Mouse (Mus musculus) testis, adult 2 months (tissue): Measurements from ENCODE around the gene Fbxl16. TPM values are rescaled to one million over a fixed set of nuclear protein-coding genes. Genes with fewer than 3 reads are reported as not detected.
A peak's percentile ranks its signal among the peaks of the same experiment; 100 is the strongest.
"Not testable (repeated sequence)": the region's sequence is repeated elsewhere in the genome, so short reads cannot be mapped to it uniquely, and the experiment has no call there.

Experiments
- H3K27ac ChIP-seq: fragments of 200-500 bp; 2 replicates; pipeline ENCODE4 v1.5.1; 2012; ENCODE audit warnings: low read depth, low read length; ENCODE audit not compliant: control insufficient read depth, insufficient read depth
- H3K27me3 ChIP-seq: fragments of 200-500 bp; 2 replicates; pipeline ENCODE4 v1.6.1; 2012; ENCODE audit warnings: mild to moderate bottlenecking, low read length, moderate library complexity; ENCODE audit not compliant: control insufficient read depth, insufficient read depth
- H3K36me3 ChIP-seq: fragments of 200-500 bp; 2 replicates; pipeline ENCODE4 v1.6.1; 2012; ENCODE audit warnings: mild to moderate bottlenecking, low read length; ENCODE audit not compliant: control insufficient read depth, insufficient read depth
- H3K4me1 ChIP-seq: fragments of 200-500 bp; 2 replicates; pipeline ENCODE4 v1.6.1; 2012; ENCODE audit warnings: low read length; ENCODE audit not compliant: control insufficient read depth, insufficient read depth
- H3K4me3 ChIP-seq: fragments of 200-500 bp; 2 replicates; pipeline ENCODE4 v1.5.1; 2012; ENCODE audit warnings: low read depth, mild to moderate bottlenecking, low read length, moderate library complexity, mixed read lengths; ENCODE audit not compliant: control insufficient read depth
- CTCF ChIP-seq: fragments of 200-500 bp; IDR thresholded peaks from 2 replicates; pipeline ENCODE4 v1.5.1; 2012; ENCODE audit warnings: low read depth, mild to moderate bottlenecking, inconsistent platforms, low read length, moderate library complexity; ENCODE audit not compliant: control insufficient read depth, insufficient read depth, insufficient replicate concordance
- POLR2A ChIP-seq: fragments of 200-500 bp; IDR thresholded peaks from 2 replicates; pipeline ENCODE4 v1.6.1; 2012; ENCODE audit warnings: low read depth, mild to moderate bottlenecking, inconsistent platforms, low read length, moderate library complexity; ENCODE audit not compliant: control insufficient read depth
- polyA plus RNA-seq: library from polyadenylated mRNA; depleted of rRNA; stranded (reverse); fragments of >200 nt; gene quantifications from 2 replicates; pipeline ENCODE4 v1.2.3, GENCODE M21; 2012

The Fbxl16 gene
- polyA plus RNA-seq, 1 experiment: 7.1 TPM

DNA sequence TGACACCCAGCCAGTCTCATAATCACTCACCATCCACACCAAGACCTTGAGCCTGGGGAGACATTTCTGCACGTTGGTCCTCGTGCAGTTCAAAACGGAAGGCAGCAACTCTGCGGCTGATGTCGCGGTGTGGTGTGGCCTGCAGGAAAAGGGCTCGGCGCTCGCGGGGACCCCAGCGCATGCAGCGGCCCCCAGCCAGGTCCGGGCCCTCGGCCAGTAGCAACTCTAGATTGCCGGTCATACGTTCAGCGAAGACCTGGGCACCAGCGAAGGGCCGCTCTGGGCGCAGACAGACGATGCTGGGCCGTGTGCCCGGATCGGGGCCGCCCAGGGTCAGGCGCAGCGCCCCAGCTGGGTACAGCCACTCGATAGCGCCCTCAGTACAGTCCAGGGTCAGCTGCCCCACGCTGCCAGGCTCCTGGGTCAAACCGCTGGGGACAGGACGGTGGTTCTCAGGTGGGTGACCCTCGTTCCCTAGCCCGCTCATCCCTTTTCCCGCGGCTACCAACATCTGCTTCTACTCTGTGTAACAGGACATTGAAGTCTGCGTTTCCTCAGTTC lies 12.6 kb upstream of the Fbxl16 start:
- Histone ChIP-seq H3K36me3 (no peaks in the 10 kb centered on the region), H3K27me3 (no peaks in the 10 kb centered on the region), H3K4me1 (peaks cover 26% of the 10 kb centered on the region), H3K4me3 (peak overlapping the region; percentile 66), H3K27ac (no peak overlapping the region)
- TF ChIP-seq POLR2A (no peak), CTCF (no peak)

DNA sequence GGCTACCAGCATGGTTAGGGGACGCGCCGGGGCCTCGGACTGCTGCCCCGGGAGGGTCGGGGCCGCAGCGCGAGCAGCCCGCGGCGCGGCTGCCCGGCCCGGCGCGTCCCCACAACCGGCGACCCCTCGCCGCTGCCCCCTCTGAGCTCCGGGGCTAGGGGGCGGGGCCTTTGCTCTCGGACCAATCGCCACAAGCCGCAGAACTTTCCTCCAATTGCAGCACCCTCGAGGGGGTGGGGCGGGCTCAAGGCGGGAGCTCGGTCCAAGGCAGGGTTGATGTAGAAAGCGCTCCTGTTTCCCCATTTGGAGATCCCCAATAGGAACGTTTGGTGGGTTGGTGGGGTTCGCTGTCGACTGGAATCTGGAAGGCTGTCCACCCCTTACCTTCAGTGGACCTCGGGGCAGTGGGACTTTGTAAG lies 11.9 kb upstream of the Fbxl16 start, which contains the start of gene Metrn:
Metrn (minus strand) TSS at position 186 of the 419 bp plus-strand sequence.
- Histone ChIP-seq H3K27me3 (no peaks in the 10 kb centered on the region), H3K27ac (no peak within 1 kb of the TSS), H3K4me3 (peak within 1 kb of the TSS; percentile 75), H3K36me3 (no peaks in the 10 kb centered on the region), H3K4me1 (peaks cover 23% of the 10 kb centered on the region)
- TF ChIP-seq CTCF (no peak), POLR2A (peak; percentile 12; the same call in 1 of the 2 replicates)

DNA sequence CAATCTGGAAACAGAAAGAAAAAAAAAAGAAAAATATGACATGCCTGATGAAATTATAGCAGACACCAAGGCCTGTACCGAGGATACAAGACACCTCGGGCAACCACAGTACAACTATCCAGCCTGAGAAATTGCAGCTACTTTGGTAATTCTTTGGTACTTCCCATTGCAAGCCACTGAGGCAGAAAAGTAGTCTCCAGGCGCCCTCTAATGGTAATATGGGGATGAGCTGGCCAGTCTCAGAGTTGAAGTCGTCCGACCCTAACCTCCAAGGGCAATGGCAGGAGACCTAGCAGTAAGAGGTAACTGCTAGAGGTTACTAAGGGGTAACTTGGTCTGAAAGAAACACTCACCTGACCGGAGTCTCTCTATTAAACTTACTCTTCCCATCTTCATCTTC lies 7.9 kb upstream of the Fbxl16 start:
- H3K27me3 ChIP-seq: no peaks in the 10 kb centered on the region
- H3K27ac ChIP-seq: no peak overlapping the region
- H3K36me3 ChIP-seq: no peaks in the 10 kb centered on the region
- H3K4me3 ChIP-seq: no peak overlapping the region
- peaks cover 12% of the 10 kb centered on the region for H3K4me1 ChIP-seq
- TF ChIP-seq POLR2A (no peak), CTCF (peak; percentile 41; the same call in 1 of the 2 replicates)

DNA sequence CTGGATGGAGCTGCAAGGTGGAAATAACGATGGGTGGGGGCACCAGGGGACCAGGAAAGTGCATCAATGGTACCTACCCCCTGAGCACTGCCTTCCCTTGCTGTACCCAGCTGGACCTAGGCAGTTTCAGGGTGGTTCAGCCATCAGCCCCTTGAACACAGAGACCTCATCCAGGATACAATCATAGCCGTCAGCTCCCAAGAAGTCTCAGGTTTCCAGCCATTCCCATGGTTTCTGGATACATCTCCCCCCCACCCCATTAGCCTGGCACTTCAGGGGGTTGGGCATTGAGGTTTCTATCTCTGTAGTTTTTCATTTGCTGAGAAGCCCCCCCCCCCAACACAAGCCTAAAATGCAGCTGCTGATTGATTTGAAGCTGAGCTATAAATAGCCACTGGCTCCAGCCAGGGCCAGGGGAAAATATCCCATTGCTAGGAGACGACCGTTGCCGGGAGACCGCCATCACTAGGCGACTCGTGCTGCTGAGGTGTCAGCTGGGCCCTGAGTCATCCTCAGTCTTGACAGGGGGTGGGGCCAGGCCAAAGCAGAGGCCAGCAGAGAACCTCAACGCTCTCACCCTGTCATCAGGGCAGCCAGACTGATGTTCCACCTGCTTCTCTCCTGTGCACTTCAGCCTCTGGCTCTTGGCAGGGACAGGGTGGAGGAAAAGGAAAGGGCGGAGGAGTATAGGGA lies 5.9 kb upstream of the Fbxl16 start:
- Histone ChIP-seq H3K4me3 (peak overlapping the region; percentile 71), H3K27ac (no peak overlapping the region), H3K4me1 (no peaks in the 10 kb centered on the region; the same call in 1 of the 2 replicates), H3K27me3 (no peaks in the 10 kb centered on the region), H3K36me3 (no peaks in the 10 kb centered on the region)
- TF ChIP-seq CTCF: no peak

DNA sequence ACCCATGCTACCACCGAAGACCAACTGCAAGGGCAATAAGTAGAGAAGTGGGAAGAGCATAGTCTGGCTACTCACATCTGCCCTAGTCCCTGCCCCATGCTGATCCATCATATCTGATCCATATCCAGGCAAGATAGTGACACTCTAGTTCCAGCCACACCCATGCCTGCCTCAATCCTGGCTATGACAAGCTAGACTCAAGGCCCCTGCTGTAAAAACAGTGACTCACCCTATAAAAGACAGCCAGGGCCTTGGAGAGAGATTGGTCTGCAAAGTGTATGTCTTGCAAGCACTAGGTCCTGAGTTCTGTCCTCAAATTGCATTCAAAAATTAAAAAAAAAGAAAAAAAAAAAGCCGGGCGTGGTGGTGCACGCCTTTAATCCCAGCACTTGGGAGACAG lies 2.4 kb upstream of the Fbxl16 start:
- Histone ChIP-seq H3K4me3 (no peak overlapping the region), H3K4me1 (peaks cover 9% of the 10 kb centered on the region), H3K27ac (no peak overlapping the region), H3K36me3 (no peaks in the 10 kb centered on the region), H3K27me3 (no peaks in the 10 kb centered on the region)
- TF ChIP-seq CTCF (no peak), POLR2A (no peak)

DNA sequence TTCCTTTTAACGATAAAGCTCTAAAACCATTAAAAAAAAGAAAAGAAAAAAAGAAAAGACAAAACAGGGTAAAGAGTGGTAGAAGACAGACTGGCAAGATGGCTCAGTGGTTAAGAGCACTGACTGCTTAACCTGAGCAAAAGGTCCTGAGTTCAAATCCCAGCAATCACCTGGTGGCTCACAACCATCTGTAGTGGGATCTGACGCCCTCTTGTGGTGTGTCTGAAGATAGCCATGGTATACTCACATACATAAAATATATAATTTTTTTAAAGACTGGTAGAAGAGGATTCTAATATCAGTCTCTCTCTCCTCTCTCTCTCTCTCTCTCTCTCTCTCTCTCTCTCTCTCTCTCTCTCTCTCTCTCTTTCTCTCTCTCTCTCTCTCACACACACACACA lies 1.4 kb upstream of the Fbxl16 start:
- not testable (repeated sequence) for H3K27me3 ChIP-seq

DNA sequence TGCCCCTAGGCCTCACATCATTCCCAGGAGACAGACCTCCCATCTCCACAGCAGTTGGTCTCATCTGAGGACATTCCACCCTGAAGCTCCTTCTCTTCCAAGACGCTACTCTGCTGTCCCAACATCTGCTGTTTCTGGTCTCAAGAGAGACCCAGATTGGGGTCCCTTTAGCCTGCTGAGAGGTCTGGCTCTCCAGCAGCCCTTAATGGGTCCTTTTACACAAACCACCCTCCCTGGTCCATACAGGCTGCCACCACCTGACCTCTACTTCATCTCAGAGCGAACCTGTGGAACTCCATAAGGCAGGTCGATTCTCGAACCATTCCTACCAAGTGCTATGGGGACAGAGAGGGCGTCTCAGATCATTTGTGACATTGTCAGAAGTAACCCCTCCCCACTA lies 857 bp upstream of the Fbxl16 start:
- peaks cover 9% of the 10 kb centered on the region for H3K4me1 ChIP-seq
- TF ChIP-seq POLR2A (no peak), CTCF (no peak)
- no peaks in the 10 kb centered on the region for H3K36me3 ChIP-seq
- peak overlapping the region; percentile 52 for H3K4me3 ChIP-seq
- H3K27ac ChIP-seq: no peak overlapping the region
- no peaks in the 10 kb centered on the region for H3K27me3 ChIP-seq

More for the DNA sequence above, 1.4 kb upstream of the Fbxl16 start:
- not testable (repeated sequence) for H3K36me3 ChIP-seq, H3K4me1 ChIP-seq, H3K27ac ChIP-seq, H3K4me3 ChIP-seq
